Mouse (Mus musculus) MEL (cell line): ENCODE measurements at regions not wholly inside any gene's neighbourhood (a gene's known extent, or its start where the extent isn't known, plus 50 kb on each side); places are given as distances from the start of the nearest gene placed in this dataset.

Source experiments
- BHLHE40 ChIP-seq: IDR thresholded peaks from 2 replicates; pipeline ENCODE4 v1.6.1; 2012; ENCODE audit warnings: low read depth, mild to moderate bottlenecking, inconsistent platforms, low read length, improper control_type of control experiment, borderline replicate concordance
- CHD2 ChIP-seq: IDR thresholded peaks from 2 replicates; pipeline ENCODE4 v1.6.1; 2011; ENCODE audit warnings: low read length, improper control_type of control experiment
- CTCF ChIP-seq, 3 experiments: IDR thresholded peaks in 2 of 3; conservative IDR thresholded peaks in 1 of 3; 2 replicates each; pipeline ENCODE4 v1.5.1; 2011 to 2012; ENCODE audit warnings: low read length in 3 of 3, low read depth in 2 of 3, mild to moderate bottlenecking in 2 of 3, improper control_type of control experiment in 1 of 3, inconsistent platforms in 1 of 3, mixed read lengths in 1 of 3, moderate library complexity in 1 of 3; ENCODE audit not compliant: control insufficient read depth in 1 of 3, insufficient read depth in 1 of 3, poor library complexity in 1 of 3, severe bottlenecking in 1 of 3
- EP300 ChIP-seq, 2 experiments: IDR thresholded peaks; 2 replicates each; pipeline ENCODE4 v1.6.1; 2011; ENCODE audit warnings: improper control_type of control experiment in 2 of 2, low read length in 2 of 2, low read depth in 1 of 2, mild to moderate bottlenecking in 1 of 2
- MXI1 ChIP-seq: IDR thresholded peaks from 2 replicates; pipeline ENCODE4 v1.6.1; 2011; ENCODE audit warnings: mild to moderate bottlenecking, low read depth, low read length, improper control_type of control experiment
- POLR2A ChIP-seq, 2 experiments: IDR thresholded peaks; 2 replicates each; pipeline ENCODE4 v1.6.1; 2011 to 2012; ENCODE audit warnings: low read length in 2 of 2, mild to moderate bottlenecking in 2 of 2, control low read depth in 1 of 2, improper control_type of control experiment in 1 of 2, low read depth in 1 of 2, moderate library complexity in 1 of 2; ENCODE audit not compliant: control insufficient read depth in 1 of 2, insufficient read depth in 1 of 2, poor library complexity in 1 of 2
- SMC3 ChIP-seq: IDR thresholded peaks from 2 replicates; pipeline ENCODE4 v1.6.1; 2011; ENCODE audit warnings: low read depth, low read length, improper control_type of control experiment
- TCF12 ChIP-seq: IDR thresholded peaks from 2 replicates; pipeline ENCODE4 v1.6.1; 2014; ENCODE audit warnings: low read depth, mild to moderate bottlenecking, inconsistent platforms, low read length, improper control_type of control experiment, moderate library complexity
- UBTF ChIP-seq: IDR thresholded peaks from 2 replicates; pipeline ENCODE4 v1.6.1; 2012; ENCODE audit warnings: low read depth, mild to moderate bottlenecking, inconsistent platforms, low read length, improper control_type of control experiment, moderate library complexity, borderline replicate concordance; ENCODE audit not compliant: insufficient read depth

DNA sequence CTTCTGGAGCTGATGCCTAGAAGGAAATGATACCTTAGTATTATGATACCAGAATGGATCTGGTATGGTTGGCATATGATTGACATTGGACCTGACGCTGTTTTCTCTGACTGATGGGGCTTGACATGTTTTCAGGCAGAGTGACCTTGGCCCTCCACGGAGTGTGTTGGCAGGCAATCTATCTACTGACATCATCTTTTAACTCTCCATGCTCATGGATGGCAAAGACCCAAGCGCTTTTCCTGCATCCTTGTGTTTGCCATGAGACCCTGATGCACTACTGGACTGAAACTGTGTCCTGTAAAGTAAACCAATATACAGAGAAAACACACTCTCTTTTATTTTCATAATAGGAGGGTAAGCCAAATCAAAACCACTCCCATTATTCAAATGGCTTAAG is 872.1 kb downstream of the A830018L16Rik start:
- TF ChIP-seq UBTF (no peak), TCF12 (no peak), POLR2A (IDR thresholded peaks at IDR 0.05; ENCODE audit: control insufficient read depth in 1 of 2, insufficient read depth in 1 of 2, low read depth in 1 of 2, low read length in 2 of 2, poor library complexity in 1 of 2) (no peak), CHD2 (no peak), SMC3 (no peak), EP300 (IDR thresholded peaks at IDR 0.05; ENCODE audit: low read depth in 1 of 2, low read length in 2 of 2) (no peak), CTCF (IDR thresholded peaks at IDR 0.05 in 2 of 3, conservative IDR thresholded peaks at IDR 0.05 in 1 of 3; ENCODE audit: control insufficient read depth in 1 of 3, insufficient read depth in 1 of 3, low read depth in 2 of 3, low read length in 3 of 3, poor library complexity in 1 of 3, severe bottlenecking in 1 of 3) (no peak), BHLHE40 (no peak), MXI1 (no peak)
